Mouse (Mus musculus) E14TG2a.4 (cell line): ENCODE measurements around the gene Stil.

Experiments
- CTCF ChIP-seq: conservative IDR thresholded peaks from 2 replicates; pipeline ENCODE4 v1.5.1; 2014; ENCODE audit warnings: low read length
- NANOG ChIP-seq: IDR thresholded peaks from 2 replicates; pipeline ENCODE4 v1.6.1; 2014; ENCODE audit warnings: borderline replicate concordance, low read length, mixed read lengths

- TF ChIP-seq NANOG (no peak; the same call in 1 of the 2 replicates), CTCF (no peak)
Observed at GRCm38 (mm10) chr4:114999773-115000428, at the start of gene Stil.
